Mouse (Mus musculus) erythroblast, adult 5-6 weeks (primary cell): Measurements from ENCODE around the gene Mlxip. TPM values are rescaled to one million over a fixed set of nuclear protein-coding genes. Genes with fewer than 3 reads are reported as not detected.
A peak's percentile ranks its signal among the peaks of the same experiment; 100 is the strongest.

ENCODE experiments used
- ATAC-seq: replicated peaks from 2 replicates; pipeline ENCODE4 v1.8.0; 2016; ENCODE audit warnings: moderate number of reproducible peaks, mild to moderate bottlenecking, moderate TSS enrichment, inconsistent platforms; ENCODE audit not compliant: poor library complexity, low FRiP score, severe bottlenecking
- total RNA-seq, 2 experiments: library from RNA; stranded (forward) in 1 of 2; stranded (reverse) in 1 of 2; fragments of 150-400 nt in 1 of 2; fragments of 200-764, 138-1000 nt in 1 of 2; gene quantifications; 2 replicates each; pipeline versions ENCODE4 v1.2.3 to v1.2.4; 2015 to 2017; ENCODE audit warnings: low replicate concordance in 2 of 2

The Mlxip gene
- total RNA-seq, 2 experiments from 2014 or later: 1.5 to 7.9 TPM

GRCm38 (mm10) chr5:123423885-123424284, 29.3 kb downstream of the Mlxip start:
- no peak for ATAC-seq

GRCm38 (mm10) chr5:123427556-123427955, 33.0 kb downstream of the Mlxip start:
- ATAC-seq: no peak

- no peak for ATAC-seq
Measured at GRCm38 (mm10) chr5:123431524-123432304, 37.1 kb downstream of the Mlxip start.

- no peak for ATAC-seq
Measured at GRCm38 (mm10) chr5:123432305-123432874, 37.8 kb downstream of the Mlxip start.

- no peak for ATAC-seq
Measured at GRCm38 (mm10) chr5:123436071-123436779, 41.6 kb downstream of the Mlxip start.

GRCm38 (mm10) chr5:123436780-123437175, 42.2 kb downstream of the Mlxip start:
- ATAC-seq: no peak

- ATAC-seq: no peak
Measured at GRCm38 (mm10) chr5:123438381-123438780, 43.8 kb downstream of the Mlxip start.

GRCm38 (mm10) chr5:123439312-123439711, 44.7 kb downstream of the Mlxip start:
- ATAC-seq: no peak

- ATAC-seq: no peak
Measured at GRCm38 (mm10) chr5:123439941-123440340, 45.3 kb downstream of the Mlxip start.

GRCm38 (mm10) chr5:123440664-123441063, 46.1 kb downstream of the Mlxip start:
- no peak for ATAC-seq

- ATAC-seq: no peak
Measured at GRCm38 (mm10) chr5:123442283-123442682, 47.7 kb downstream of the Mlxip start.

GRCm38 (mm10) chr5:123444069-123444468, 49.5 kb downstream of the Mlxip start:
- ATAC-seq: peak; percentile 70

GRCm38 (mm10) chr5:123444849-123445334, 50.3 kb downstream of the Mlxip start:
- ATAC-seq: no peak

- ATAC-seq: no peak
Measured at GRCm38 (mm10) chr5:123451886-123452285, 57.3 kb downstream of the Mlxip start.

GRCm38 (mm10) chr5:123461420-123461819, 66.8 kb downstream of the Mlxip start:
- no peak for ATAC-seq

- no peak for ATAC-seq
Measured at GRCm38 (mm10) chr5:123464638-123465037, 70.0 kb downstream of the Mlxip start.

- ATAC-seq: no peak
Measured at GRCm38 (mm10) chr5:123470784-123471400, 76.3 kb downstream of the Mlxip start.

GRCm38 (mm10) chr5:123473817-123474216, 79.2 kb downstream of the Mlxip start:
- ATAC-seq: no peak

- ATAC-seq: no peak
Measured at GRCm38 (mm10) chr5:123487659-123488395, 93.2 kb downstream of the Mlxip start.
